Mouse (Mus musculus) left cerebral cortex, adult 8-10 months (tissue): Measurements from ENCODE around the gene Cd180. TPM values are rescaled to one million over a fixed set of nuclear protein-coding genes. Genes with fewer than 3 reads are reported as not detected.
A peak's percentile ranks its signal among the peaks of the same experiment; 100 is the strongest.
"Not testable (repeated sequence)": the region's sequence is repeated elsewhere in the genome, so short reads cannot be mapped to it uniquely, and the experiment has no call there.

Source experiments
- DNase-seq, 2 experiments: peaks; one replicate each; pipeline ENCODE4 v3.0.0; 2022; ENCODE audit warnings: low spot score in 2 of 2
- total RNA-seq, 4 experiments: library from RNA; stranded (reverse); gene quantifications; 2 replicates each; pipeline ENCODE4 v1.2.4; 2022

Gene Cd180
- total RNA-seq, 4 experiments from 2014 or later, result 3.2 to 14.1 (median 7.3) TPM

- not testable (repeated sequence) for DNase-seq
Measured at GRCm38 (mm10) chr13:102677602-102678001, 15.8 kb upstream of the Cd180 start.

- DNase-seq, result peak; percentile 54 to 57
Measured at GRCm38 (mm10) chr13:102678482-102678881, 14.9 kb upstream of the Cd180 start.

GRCm38 (mm10) chr13:102684890-102685289 lies 8.5 kb upstream of the Cd180 start:
- no peak for DNase-seq

- no peak for DNase-seq
Measured at GRCm38 (mm10) chr13:102688121-102688520, 5.2 kb upstream of the Cd180 start.

- DNase-seq, result no peak
Measured at GRCm38 (mm10) chr13:102689201-102690090, 3.9 kb upstream of the Cd180 start.

- no peak for DNase-seq
Measured at GRCm38 (mm10) chr13:102690184-102690583, 3.2 kb upstream of the Cd180 start.

- no peak for DNase-seq
Measured at GRCm38 (mm10) chr13:102691408-102692150, 1.8 kb upstream of the Cd180 start.

- no peak for DNase-seq
Measured at GRCm38 (mm10) chr13:102694154-102694553, 796 bp downstream of the Cd180 start.

- DNase-seq, result no peak
Measured at GRCm38 (mm10) chr13:102695121-102695905, 2.0 kb downstream of the Cd180 start.

- DNase-seq, result no peak
Measured at GRCm38 (mm10) chr13:102698335-102698734, 5.0 kb downstream of the Cd180 start.

- DNase-seq, result peak; percentile 15 to 40
Measured at GRCm38 (mm10) chr13:102698751-102699323, 5.5 kb downstream of the Cd180 start.

- no peak for DNase-seq
Measured at GRCm38 (mm10) chr13:102700176-102700575, 6.8 kb downstream of the Cd180 start.

GRCm38 (mm10) chr13:102700744-102701143 lies 7.4 kb downstream of the Cd180 start:
- DNase-seq, result no peak

GRCm38 (mm10) chr13:102716973-102717372 lies 23.6 kb downstream of the Cd180 start:
- DNase-seq, result no peak

- no peak for DNase-seq
Measured at GRCm38 (mm10) chr13:102725416-102725815, 32.1 kb downstream of the Cd180 start.

GRCm38 (mm10) chr13:102725906-102726305 lies 32.5 kb downstream of the Cd180 start:
- DNase-seq, result no peak

- DNase-seq, result no peak
Measured at GRCm38 (mm10) chr13:102726876-102727275, 33.5 kb downstream of the Cd180 start.

GRCm38 (mm10) chr13:102728035-102728434 lies 34.7 kb downstream of the Cd180 start:
- no peak for DNase-seq

- DNase-seq, result not testable (repeated sequence)
Measured at GRCm38 (mm10) chr13:102728951-102729350, 35.6 kb downstream of the Cd180 start.

- no peak for DNase-seq
Measured at GRCm38 (mm10) chr13:102733063-102733462, 39.7 kb downstream of the Cd180 start.

- no peak for DNase-seq
Measured at GRCm38 (mm10) chr13:102737811-102738210, 44.5 kb downstream of the Cd180 start.
